Mouse (Mus musculus): Measurements from ENCODE around the gene Gm20422.

Gm20422 gene

GRCm38 (mm10) chr8:69794096-69794495, 19.4 kb upstream of the Gm20422 start:
- intact Hi-C loops (cut with DNase I): no loop called here

GRCm38 (mm10) chr8:69793666-69794065, 19.0 kb upstream of the Gm20422 start:
- intact Hi-C loops (cut with DNase I): no loop called here

- intact Hi-C loops (cut with DNase I): no loop called here
These were observed 16.9 kb upstream of the Gm20422 start for GRCm38 (mm10) chr8:69791415-69792068.

- intact Hi-C loops (cut with DNase I): no loop called here
These were observed 16.2 kb upstream of the Gm20422 start, which contains the start of the genes Atp13a1 and Zfp866 for GRCm38 (mm10) chr8:69790773-69791367. Gene Atp13a1 (plus strand): TSS chr8:69791163. Gene Zfp866 (minus strand): TSS chr8:69791178.

- intact Hi-C loops (cut with DNase I): no loop called here
These were observed 15.7 kb upstream of the Gm20422 start for GRCm38 (mm10) chr8:69790364-69790763.

GRCm38 (mm10) chr8:69789731-69790130, 15.0 kb upstream of the Gm20422 start:
- intact Hi-C loops (cut with DNase I): no loop called here

- intact Hi-C loops (cut with DNase I): no loop called here
These were observed 14.4 kb upstream of the Gm20422 start for GRCm38 (mm10) chr8:69789105-69789504.

GRCm38 (mm10) chr8:69777111-69777510, 2.4 kb upstream of the Gm20422 start:
- intact Hi-C loops (cut with DNase I): no loop called here

GRCm38 (mm10) chr8:69775149-69775534, 456 bp upstream of the Gm20422 start:
- intact Hi-C loops (cut with DNase I): no loop called here

GRCm38 (mm10) chr8:69772106-69772505, 2.6 kb downstream of the Gm20422 start:
- intact Hi-C loops (cut with DNase I): no loop called here

GRCm38 (mm10) chr8:69771221-69771620, 3.5 kb downstream of the Gm20422 start:
- intact Hi-C loops (cut with DNase I): no loop called here

GRCm38 (mm10) chr8:69761814-69762445, 12.8 kb downstream of the Gm20422 start:
- intact Hi-C loops (cut with DNase I): no loop called here

- intact Hi-C loops (cut with DNase I): no loop called here
These were observed 16.4 kb downstream of the Gm20422 start for GRCm38 (mm10) chr8:69758316-69758715.

- intact Hi-C loops (cut with DNase I): no loop called here
These were observed 22.2 kb downstream of the Gm20422 start for GRCm38 (mm10) chr8:69752437-69752836.

GRCm38 (mm10) chr8:69749544-69750454, 24.9 kb downstream of the Gm20422 start, which contains the start of gene Zfp963:
Gene Zfp963 (minus strand): TSS chr8:69749970.
- intact Hi-C loops (cut with DNase I): no loop called here

- intact Hi-C loops (cut with DNase I): no loop called here
These were observed 33.5 kb downstream of the Gm20422 start for GRCm38 (mm10) chr8:69741231-69741630.

GRCm38 (mm10) chr8:69740763-69741162, 33.9 kb downstream of the Gm20422 start:
- intact Hi-C loops (cut with DNase I): no loop called here

- intact Hi-C loops (cut with DNase I): no loop called here
These were observed 39.2 kb downstream of the Gm20422 start for GRCm38 (mm10) chr8:69735495-69735894.

GRCm38 (mm10) chr8:69717232-69717580, 57.5 kb downstream of the Gm20422 start:
- intact Hi-C loops (cut with DNase I): loop anchor here (2.0 kb wide), 1 partner anchor 92 kb away; the partner anchor contains the start of gene Zfp868

GRCm38 (mm10) chr8:69716403-69717231, 58.1 kb downstream of the Gm20422 start:
- intact Hi-C loops (cut with DNase I): loop anchor here (2.0 kb wide), 1 partner anchor 92 kb away; the partner anchor contains the start of gene Zfp868
